Mouse (Mus musculus) R1 (cell line): ENCODE data around the gene Rxfp4.
A peak's percentile ranks its signal among the peaks of the same experiment; 100 is the strongest.

ENCODE experiments used
- DNase-seq: peaks from one replicate; pipeline ENCODE4 v3.0.0-alpha.2; 2018; ENCODE audit warnings: low read depth, low spot score

Gene Rxfp4

DNA sequence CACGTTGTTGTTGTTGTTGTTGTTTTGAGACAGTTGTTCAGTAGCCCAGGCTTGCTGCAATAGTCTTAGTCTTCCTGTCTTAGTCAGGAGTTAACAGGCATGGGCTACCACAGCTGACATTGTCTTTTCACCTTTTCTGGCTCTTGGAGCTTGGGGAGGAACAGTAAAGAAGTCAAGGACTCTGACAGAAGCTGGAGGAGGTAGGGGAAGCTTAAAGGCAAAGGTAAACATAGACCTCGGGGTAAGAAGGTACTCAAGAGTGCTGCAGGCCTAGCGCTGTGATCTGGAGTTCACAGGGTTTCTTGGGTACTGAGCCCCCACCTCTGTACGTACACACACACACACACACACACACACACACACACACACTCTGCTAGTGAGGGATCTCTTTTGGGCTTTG is 24.2 kb downstream of the Rxfp4 start:
- no peak for DNase-seq

DNA sequence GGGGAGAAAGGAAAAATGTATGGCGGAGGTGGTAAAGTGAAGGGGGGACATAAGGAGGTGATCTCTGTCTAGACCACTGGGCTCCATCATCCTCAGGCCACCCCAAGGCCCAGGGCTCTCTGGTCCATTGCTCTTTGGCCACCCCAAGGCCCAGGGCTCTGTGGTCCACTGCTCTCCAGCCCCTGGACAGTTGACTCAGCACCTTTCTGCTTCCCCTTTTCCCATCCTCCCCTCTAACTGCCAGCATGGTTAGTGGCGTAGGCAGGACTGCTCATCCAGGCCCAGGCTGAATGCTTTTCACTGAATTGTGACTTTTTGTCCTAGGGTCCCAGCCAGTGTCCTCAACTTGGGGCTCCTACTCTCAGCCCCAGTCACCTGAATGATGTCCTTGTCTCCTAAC is 25.4 kb downstream of the Rxfp4 start:
- no peak for DNase-seq

DNA sequence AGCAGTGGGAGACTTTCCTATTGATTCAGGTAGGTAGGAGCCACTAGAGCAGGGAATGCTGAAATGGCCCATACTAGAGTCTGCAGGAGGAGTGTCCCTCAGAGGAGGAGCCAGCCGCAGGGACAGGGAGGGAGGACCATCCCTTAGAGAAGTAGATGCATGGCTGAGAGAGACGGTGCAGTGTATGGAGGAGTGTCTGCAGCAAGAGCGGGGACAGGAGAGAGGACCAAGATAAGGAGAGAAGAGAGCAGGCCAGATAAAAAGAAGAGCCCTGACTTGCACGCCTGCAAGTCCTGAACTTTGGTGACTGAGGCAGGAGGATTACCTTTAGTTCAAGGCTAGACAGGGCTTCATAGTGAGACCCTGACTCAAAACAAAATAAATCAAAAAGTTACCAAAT is 25.8 kb downstream of the Rxfp4 start:
- DNase-seq = no peak

DNA sequence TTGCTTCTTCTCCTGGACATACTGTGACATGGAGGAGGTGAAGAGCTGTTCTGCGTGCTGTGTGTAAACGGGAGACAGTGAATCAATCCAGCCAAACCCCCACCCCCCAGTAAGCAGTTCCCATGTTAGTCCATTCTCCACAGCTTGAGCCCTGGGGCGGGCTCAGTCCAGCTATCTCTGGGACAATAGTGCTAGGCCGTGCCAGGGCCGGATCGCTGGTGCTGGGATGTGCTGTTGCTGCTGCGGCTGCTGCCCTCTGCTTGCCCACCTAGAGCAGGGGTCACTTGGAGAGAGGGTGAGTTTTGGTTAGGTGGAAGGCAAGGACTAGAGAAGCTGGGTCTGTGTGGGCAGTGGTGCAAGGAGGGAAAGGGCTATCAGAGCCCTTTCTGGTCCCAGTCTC is 26.6 kb downstream of the Rxfp4 start:
- no peak for DNase-seq

DNA sequence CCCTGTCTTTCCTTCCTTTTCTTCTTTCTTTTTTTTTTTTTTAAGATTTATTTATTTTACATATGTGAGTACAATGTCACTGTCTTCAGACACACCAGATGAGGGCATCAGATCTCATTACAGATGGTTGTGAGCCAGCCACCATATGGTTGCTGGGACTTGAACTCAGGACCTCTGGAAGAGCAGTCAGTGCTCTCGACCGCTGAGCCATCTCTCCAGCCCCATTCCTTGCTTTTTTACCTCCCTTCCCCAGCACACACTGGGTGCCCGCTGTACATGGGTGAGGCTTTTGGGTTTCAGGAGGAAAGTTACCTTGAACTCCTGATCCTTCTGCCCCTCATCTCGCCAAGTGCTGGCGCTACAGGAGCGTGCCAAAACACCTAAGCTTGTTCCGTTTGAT is 27.4 kb downstream of the Rxfp4 start:
- no peak for DNase-seq

DNA sequence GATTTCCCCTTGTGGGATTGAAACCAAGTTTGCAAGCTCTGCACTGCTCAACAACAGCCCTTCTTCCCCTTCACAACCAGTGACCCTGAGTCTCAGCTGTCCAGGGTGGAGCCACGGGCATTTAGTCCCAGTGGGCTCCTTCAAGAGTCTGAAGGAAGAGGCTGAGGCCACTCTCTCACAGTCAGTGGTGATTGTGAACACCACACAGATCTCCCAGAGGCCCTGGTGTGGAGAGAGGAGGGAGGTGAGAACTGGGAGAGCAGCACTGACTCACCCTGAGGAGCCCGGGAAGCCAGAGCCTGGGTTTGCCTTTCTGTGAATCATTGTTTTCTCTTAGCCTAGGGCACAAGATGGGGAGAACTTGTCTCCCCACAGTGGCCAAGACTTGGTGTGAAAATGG is 28.0 kb downstream of the Rxfp4 start:
- no peak for DNase-seq

DNA sequence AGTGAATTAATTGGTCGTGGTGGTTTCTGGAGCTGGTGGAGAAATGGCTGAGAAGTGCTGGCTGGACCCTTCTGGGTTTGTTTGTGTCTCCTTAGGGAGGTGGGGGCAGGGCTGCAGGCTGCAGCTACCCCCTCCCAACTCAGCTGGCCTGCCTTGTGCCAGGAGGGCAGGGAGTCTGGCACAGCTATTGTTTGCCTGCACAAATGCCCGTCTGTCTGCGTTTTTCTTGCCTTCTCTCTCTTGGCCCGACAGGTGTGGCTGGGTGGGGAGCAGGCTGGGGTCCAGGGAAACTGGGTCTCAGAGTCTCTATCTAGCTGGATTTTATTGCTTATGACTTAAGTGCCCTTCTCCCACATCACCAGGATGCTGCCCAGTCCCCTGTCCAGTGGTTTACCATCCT is 28.6 kb downstream of the Rxfp4 start:
- no peak for DNase-seq

DNA sequence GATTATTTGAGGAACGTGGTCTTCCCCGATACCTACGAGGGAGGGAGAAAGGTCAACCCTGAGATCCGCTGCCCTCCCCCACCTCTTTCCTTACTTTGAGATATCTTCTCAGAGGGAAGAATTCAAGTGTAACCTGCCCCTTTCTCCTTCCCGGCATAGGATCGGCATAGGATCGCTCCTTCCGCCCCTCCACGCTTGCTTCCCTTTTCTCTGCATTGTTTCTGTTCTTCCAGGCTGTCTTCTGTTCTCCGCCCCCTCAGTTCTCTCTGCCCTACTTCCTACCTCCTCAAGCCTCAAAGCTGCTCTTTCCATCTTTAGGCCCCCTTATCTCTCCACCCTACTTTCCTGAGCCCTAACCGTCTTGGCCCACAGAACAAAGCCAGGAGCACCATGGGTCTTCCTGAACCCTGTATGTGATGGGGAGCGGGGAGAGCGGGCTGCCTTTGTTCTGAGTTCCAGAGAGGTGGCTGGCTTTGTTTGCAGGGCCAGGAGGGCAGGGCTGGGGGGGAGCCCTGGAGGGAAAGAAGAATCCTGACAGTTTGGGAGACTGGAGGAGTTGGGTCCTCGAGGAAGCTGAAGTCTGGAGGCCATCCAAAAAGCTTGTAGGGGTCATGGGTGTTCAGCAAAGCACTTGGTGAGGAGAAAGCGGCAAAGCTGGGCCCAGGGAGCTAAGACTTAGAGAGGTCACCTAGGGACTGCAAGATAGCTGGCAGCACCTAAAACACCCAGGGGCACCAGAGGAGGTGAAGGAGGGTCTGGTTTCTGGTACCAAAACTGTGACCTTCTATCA is 29.4 kb downstream of the Rxfp4 start:
- DNase-seq = peak; percentile 80

DNA sequence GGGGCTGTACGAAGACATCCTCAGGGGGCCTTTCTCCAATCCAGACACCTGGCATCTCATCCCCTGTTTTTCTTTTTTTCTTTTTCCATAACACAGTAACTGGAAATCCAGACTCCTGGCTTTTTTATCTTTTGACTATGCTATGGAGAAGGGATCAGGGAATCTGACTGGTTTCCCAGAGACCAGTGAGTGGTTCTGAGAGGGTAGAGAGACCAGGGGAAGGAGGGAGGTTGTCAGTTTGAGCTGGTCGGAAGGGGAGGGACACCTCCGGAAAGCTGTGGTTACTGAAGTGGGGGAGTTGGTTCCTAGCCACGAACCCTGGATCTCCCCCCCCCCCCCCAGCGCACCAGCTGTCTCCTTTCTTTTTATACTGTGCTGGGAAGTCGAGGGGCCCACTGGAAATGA is 30.0 kb downstream of the Rxfp4 start:
- no peak for DNase-seq

DNA sequence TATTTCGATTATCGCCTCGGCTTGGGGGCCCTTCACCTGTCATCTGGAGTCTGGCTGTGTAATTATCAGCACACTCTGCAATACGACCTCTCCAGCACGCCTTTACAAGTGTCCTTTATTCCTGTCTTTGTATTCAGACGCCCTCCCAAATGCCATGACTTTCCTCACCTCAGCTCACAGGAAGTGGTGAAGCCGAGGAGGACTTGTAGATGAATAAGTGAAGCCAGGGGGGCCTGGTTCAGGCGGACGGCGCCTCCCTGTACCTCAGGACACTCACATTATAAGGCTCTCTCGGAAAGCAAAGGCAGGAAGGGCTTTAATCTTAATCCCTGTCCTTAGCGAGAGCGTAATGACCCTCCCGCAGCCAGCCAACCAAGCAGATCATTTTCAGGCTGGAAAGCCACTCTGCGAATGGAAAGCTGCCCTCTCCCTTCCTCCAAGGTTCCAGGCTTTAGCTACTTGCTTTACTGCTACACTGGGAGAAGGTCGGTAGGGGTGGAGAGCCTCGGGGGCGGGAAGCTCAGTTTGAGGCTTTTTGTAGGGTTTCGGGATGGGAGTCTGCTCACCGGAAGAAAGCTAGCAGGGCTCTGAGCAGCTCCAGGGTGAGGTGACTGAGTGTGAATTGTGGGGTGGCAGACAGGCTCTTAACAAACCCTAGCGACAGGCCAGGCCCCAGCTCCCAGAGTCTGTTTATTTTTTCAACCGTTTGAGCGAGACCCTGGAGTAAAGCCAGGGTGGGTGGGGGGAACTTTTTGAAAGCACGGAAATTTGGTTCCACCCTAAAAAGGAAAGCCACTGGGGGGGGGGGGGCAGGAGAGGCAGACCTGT is 30.6 kb downstream of the Rxfp4 start:
- DNase-seq = peak; percentile 39

DNA sequence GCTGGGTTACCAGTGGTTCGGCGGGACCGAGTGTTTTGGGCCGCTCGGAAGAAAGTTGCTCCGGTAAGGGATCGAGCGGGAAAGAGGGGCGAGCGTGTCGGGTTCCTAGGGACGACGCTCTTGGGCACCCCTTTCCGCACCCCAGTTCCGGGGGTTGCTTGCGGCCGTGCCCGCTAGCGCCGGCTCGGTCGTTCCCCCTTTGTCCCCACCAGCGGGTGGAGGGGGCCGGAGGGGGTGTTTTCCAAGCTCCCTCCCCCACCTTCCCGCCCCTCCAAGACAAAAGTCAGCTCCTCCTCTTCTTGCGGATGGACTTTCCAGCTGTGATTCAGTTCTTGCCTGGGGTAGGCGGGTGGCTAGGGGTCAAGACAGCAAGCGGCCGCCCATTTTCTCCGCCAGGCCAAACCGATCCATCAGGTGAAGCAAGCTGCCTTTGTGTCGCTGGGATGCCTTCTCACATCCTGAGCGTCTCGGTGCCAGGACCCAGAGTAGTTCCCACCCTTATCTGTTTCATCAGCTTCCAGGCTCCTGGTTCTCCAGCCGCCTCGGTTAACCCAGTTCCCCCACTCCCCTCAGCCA is 31.3 kb downstream of the Rxfp4 start:
- peak; percentile 86 for DNase-seq

DNA sequence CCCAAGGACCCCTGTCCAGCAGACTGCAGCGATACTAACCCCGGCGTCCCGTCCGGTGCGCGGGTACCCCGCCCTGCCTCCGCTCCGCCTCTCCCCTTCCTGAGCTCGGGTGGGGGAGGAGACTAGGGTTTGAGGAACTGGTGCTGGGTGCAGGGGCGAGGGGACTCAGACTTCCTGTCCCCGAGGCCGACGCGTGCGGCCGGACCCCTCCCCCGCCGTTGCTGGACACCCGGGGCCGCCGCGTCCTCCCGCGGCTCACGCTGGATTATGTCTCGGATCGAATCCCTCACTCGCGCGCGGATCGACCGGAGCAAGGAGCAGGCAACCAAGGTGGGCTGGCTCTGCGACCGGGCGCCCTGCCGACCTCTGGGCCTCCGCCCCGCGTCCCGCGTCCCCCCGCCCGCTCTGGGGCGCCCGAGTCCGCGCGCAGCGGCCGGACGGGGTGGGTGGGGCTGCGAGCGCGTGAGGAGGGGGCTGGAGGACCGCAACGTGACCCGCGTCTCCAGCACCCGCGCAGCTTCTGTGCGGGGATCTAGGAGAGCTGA is 31.9 kb downstream of the Rxfp4 start:
- DNase-seq = peak; percentile 81

DNA sequence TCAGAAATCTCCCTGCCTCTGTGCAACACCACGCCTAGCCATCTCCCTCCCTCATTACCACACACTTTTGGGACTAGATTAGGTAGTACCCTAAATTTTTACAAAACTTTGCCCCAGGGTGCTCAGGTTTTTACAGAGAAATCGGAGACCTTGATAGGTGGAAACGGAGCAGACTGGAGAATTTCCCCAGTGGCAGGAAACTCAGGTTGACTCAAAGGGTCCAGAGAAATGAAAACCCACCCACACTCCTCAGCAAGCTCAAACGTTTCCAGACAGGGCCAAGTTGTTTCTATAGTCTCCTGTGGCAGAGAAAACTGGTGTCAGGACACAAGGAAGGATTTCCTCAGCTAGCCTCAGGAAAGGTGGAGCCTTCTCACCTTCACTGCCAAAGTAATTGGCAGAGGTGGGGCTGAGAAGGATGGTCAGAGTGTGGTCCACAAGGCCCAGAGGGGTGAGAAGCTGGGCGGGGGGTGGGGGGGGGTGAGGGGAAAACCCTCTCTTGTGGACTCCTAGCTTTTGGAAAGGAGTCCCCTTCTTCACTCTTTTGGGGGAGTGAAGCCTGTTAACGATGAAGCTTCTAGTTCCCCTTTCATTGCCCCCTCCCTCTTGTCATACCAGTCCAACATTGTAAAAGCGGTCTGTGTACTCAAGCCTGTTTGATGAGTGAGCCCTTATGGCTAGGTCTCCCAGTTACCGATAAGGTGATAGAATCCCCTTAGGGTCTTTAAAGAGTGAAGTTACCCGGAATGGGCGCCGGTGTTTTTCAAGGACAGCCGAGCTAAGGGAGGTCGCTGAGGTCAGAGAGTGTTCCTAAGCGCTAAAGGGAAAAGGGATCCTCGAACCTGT is 32.6 kb downstream of the Rxfp4 start:
- DNase-seq = no peak

DNA sequence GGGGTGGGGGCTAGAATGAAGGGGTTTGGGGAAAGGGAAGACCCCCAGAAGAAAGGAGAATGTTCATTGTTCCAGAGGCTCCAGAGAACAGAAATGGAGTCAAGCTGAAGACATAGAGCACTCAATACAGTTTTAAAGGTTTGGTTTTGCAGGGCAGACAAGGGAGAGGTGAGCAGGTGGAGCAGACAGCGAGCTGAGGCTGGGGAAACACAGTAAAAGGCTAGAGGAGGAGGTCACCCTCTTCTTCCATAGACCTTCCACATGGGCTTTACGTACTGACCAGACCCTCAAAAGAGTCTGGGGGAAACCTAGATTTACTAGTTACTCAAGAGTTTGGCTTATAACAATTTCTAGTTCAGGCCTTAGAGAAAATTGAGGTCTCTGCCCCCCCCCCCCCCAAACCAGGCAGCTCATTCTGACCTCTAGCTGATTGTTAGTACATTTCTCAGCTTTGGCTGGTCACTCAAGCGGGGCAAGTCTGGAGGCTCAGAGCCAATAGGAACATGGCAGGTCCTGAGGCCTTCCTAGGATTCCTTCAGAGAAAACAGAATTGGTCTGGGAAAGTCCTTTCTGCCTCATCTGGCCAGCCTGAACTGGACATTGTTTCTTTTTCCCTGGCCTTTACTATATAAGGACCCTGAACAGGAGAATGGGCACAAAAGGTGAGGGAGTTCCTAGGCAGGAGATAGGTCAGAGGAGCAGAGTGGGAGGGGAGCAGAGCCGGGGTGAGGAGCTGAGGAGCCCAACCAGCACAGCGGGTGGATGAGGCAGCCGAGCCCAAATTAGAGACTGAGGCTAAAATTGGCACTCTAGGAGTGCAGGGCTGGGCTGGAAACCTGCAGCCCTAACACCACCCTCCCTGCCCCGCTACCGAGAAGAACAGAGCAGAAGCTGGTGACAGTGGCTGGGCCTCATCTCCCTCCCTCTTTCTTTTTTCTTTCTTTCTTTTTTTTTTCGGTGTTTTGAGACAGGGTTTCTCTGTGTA is 33.5 kb downstream of the Rxfp4 start:
- no peak for DNase-seq

DNA sequence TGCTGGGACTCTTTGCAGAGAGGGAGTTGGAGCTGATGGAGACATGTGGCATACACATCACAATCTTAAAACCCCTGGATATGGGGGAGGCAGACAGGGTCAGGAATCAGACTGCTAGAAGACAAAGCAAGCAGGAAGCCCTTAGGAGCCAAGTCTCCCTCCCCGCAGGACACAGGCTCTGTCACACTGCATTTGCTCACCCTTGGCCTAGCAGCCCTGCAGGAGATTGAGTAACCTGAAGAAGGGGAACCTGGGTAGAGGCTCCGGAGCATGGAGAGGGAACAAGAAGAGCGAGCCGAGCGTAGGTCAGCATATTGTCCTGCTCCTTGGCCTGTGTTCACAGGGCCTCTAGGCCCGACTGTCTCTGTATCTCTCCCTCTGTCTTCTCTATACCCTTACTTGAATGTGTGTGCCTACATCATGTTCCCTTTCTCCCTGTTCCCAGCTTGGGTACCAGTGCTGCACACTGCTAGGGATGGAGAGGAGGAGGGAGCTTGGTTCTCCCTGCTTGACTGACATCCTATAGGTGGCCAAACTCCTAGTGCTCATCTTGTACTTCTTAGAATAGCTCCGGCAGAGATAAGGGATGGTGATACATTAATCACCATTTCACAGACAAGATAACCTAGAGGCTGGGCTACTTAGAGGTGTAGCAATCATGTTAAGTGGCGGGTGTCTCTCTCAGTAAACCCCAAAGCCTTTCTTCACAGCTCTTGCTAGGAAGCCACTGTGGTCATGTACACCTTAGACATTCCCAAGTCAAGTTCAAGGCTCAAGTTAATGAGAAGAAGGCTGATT is 34.7 kb downstream of the Rxfp4 start:
- no peak for DNase-seq

DNA sequence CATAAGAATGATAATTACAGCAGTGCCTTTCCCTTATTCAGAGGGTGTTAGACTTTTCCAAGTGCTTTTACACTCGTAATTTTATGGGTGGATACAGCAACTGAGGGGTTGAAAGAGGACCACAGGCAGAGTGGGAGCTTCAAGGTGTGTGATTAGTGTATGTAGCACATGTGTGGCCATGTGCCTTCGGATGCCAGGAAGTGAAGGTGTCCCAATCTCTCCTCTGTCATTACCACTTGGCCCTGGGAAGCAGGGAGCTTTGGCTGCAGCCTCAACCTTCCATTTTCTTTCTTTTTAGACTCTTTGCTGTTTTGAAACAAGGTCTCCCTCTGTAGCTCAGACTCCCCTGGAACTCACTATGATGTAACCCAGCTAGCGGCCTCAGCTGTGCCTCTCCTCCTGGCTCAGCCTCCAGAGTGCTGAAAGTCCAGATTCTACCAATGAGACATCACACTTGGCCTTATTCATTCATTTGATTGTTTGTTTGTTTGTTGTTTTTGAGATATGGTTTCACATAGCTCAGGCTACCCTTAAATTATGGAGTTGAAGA is 35.9 kb downstream of the Rxfp4 start:
- DNase-seq = no peak

DNA sequence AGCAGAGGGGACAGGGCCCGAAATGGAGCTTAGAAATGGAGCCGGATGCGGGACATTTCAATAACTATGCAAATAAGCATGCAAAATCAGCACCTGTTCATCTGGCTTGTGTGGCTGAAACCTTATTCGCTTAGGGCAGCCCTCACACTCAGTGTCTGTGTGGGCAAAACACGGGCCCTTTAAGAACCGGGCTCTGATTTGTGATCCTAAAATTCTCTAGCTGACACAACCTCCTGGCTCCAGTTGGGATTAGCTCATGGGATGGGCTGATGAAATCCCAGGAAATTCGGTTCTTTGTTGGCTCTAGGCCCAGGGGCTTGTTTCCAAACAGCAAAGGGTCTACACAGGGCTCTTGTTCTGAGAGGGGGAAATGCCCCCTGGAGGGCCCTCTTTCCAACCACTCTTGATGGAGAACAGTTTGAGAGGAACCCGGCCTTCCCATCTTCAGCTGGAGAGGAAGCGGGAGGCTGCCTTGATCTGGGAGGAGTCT is 37.0 kb downstream of the Rxfp4 start:
- no peak for DNase-seq

DNA sequence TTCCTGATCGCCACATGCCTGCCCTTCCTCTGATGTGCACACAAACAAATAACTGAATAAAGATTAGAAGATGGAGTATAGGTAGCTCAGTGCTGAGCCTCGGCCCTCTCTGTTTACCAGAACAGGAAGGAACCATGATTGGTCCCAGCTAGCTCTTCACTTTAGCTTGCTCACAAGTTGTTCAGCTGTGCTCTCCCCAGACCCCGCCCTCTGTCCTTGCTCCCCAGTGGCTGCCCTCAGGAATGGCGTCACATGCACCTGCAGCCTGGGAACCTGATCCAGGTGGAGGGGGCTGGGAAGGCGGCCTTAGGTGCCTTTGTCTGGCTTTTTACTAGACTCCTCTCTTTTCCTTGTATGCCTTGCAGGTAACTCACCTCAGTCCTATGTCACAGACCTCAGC is 37.8 kb downstream of the Rxfp4 start:
- peak; percentile 71 for DNase-seq

DNA sequence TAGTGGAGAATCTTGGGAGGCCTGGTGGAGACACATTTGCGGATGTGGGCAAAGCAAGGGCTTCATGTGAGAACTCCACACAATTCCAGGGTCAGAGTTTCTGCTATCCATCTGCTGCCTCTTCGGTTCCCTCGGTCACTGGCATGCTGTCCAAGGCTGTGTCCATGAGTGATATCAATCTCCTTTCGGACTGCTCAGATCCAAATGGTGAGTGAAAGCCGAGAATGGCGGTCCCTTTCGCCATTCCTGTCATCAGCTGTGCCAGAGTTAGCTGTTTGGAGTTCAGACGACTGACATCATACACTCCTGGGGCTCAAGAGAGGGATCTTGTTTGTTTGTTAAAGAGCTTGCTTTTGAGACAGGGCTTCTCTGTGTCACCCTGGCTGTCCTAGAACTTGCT is 38.5 kb downstream of the Rxfp4 start:
- DNase-seq = no peak
